Mouse (Mus musculus) gastrocnemius, postnatal 10 days (tissue): ENCODE data around the gene Ror1. TPM values are rescaled to one million over a fixed set of nuclear protein-coding genes. Genes with fewer than 3 reads are reported as not detected.

ENCODE experiments used
- DNase-seq: peaks from one replicate; pipeline ENCODE4 v3.0.0; 2021; ENCODE audit warnings: mixed read lengths
- total RNA-seq, 2 experiments: library from RNA; stranded (reverse); gene quantifications; 2 replicates each; pipeline ENCODE4 v1.2.3; 2021

The Ror1 gene
- total RNA-seq, 2 experiments from 2014 or later = 5.4 to 6.3 TPM

DNA sequence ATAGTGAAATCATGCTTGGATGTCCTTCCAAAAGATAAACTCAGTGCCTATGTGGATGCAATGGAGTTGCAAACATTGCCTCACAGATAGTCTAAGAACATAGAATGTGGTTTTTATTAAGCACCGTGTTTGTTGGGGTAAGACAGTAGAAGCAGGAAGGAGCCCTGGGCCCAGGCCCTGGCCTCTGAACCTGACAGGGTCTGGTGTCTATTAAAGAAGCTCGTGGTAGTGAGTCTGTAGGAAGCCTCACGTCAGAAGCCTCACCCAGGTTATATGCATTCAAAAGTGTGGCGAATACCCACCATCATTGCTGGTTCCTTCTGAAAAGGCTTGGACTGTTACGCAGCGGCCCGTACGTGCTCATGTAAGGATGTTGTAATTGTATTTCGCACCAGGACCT lies 157.8 kb downstream of the Ror1 start:
- no peak for DNase-seq

DNA sequence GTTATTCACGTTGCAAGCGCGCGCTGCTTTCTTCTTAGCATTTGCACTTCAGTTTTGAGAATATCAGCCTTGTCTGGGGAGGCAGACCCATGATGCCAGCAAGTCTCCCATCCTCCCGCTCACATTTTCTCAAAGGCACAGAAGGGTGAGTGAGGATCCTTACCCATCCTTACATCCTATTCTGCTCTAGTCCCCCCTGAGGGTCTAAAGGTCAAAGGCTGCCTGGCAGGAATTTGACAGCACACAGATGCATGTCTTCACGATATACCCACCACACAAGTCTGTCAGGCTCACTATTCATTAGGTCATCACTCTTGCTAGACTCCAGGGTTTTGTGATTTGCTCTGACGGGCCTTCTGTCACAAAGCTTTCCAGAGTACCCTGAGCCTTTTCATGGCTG lies 158.2 kb downstream of the Ror1 start:
- no peak for DNase-seq

DNA sequence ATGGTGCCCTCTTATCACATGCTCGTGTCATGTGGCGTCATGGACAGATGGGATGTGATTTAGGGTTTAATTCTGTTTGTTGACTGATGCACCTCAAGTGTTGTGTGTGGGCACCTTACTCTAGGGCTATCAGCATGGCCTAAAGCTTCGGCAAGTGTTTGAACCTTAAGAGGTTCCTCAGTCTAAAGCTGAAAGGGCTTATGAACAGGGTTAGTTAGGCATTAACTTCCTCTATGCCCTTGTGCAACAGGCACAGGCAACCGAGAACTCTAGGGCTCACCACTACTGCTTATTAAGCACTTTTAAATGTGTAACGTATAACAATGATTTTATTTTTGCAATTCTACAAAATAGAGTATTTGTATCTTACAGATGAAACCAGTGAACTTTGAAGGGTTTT lies 162.9 kb downstream of the Ror1 start:
- DNase-seq = no peak

DNA sequence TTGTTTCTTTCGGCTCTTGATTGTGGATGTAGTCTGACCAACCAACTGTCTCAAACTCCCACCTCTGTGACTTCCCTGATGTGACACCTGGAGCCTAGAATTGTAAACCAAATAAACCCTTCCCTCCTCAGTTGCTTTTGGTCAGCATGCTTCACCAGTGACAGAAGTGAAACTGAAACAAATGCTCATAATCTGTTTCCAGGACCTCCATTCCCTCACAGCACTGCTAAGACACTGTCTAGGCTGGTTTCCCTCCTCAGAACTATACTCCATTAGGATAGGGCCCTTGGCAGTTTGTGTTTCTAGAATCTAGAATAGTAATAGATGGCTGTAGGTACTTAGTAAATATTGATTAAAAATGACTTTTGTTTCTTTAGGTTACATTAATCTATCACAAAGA lies 168.3 kb downstream of the Ror1 start:
- DNase-seq = no peak

DNA sequence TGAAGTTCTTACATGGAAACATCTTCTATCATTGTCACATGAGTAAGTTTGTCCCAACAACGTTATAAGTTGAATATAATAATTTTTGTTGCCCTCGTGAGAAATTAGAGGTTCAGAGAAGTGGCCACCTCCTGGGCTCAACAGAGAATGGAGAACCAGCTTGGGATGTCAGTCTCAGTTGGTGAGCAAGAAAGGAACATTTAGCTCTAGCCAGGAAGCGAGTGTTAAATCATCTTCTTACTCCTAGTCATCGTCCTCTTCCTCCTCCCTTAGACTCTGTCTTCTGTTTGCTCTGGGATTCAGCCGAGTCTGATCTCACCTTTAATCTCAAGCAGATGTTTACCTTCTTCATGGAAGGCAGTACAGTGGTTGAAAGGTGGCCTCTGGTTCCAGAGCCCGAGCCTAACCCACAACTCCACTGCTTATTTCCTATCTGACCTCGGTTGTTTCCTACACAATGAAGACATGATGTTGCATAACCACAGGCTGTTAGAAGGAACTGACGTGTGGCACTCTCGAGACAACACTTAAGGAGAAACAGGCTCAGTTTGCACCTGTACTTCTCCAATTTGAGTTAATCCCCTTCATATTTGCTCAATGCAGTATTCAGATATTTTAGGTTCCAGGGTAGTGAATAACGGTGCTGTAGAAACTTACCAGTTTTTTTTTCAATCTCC lies 175.6 kb downstream of the Ror1 start:
- no peak for DNase-seq

DNA sequence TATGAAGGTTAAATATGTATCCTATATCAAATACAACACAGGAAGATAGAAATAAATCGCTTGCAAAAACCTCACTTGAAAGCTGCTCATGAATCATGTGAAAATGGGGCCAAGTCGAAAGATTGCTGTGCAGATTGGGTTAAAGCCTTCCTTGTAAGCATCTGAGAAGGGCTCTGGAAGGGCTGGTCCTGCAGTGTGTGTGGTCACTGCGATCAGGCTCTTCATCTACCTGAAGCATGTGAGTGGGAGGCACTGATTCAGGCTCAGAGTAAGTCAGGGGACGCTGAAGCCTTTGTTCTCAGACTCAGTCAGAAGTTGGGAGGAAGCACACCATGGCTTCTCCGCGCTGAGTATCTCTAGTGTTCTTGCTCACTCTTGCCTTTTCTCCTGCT lies 176.1 kb downstream of the Ror1 start:
- DNase-seq = no peak

DNA sequence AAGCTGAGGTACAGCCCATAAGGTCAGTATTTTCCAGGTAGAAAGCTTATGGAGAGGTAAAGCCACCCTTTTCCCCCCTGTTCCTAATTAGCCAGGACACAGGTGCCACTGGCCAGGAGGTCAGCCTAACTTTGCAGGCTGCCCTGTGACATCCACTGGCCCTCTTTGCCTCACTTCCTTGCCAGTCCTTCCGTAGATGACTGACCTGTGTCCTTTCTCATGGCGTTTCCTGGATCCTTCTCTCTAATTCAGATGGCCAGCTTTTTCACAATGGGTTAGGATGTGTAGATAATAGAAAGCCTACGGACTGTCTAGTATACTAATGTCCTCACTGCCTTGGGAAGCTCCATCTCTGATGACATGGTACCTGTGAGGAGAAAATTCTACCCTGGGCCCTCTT lies 177.8 kb downstream of the Ror1 start:
- DNase-seq = no peak

DNA sequence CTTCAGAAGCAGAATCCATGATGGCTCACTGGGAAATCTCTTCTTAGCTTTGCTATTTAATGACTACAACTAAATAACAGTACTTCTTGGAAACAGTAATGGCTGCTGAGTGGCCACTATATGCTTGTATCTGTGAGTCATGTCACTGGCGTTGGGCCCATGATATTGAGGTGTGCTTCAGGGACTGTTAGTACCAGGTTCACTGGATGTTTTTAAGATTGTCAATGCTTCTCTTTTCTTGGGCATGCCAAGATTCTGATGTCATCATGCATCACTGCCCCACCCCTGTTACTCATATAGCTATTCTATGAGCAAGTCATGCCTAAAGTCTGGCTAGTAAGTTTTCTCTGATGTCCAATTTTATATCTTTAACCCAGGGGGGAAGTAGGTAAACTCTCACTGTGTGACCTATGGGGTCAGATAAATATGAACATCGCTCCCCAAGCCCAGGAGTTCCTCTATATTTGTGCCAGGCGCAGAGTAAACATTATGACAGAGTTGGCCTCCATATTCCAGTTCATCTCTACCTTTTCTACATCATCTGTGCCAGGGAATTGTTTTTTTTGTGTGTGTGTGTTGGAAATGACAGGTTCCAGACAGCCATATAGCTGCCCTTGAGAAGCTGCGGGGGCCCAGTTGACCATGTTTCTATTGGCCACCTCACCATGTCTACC lies 178.4 kb downstream of the Ror1 start:
- DNase-seq = no peak

DNA sequence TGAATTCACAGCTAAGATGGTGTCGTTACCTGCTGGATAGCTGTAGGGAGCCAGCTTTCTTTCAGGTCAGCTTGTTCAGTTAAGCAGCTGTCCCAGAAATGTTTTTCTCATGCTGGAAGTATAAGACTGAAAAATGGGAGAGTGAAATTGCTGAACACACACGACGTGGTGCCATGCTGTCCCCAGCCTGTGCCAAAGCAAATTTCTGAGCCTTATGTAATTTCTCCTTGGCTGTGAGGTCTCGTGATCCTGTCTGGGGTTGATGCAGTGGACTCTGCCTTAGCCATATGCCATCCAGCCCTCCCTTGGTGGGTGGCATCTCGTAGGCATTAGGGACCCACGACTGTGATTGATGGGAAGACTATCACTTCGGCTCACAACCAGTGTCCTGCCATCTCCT lies 180.9 kb downstream of the Ror1 start:
- no peak for DNase-seq

DNA sequence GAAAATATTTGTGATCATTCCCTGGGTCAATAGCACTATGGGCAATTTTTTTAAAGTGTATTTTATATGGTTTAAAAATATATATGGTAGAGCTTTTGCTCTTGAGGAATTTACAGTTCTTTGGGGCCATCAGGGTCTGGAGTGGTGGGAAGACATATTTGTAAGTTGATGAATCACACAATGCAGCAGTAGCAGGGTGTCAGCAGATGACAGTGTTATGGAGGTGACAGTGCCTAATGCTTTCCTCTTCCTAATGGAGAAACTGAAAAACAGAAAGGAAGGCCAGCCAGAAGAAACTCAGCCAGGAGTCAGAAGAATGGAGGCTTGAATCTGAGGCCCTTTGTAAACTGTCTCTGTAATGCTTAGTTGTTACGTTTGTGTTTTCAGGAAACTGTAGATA lies 181.4 kb downstream of the Ror1 start:
- DNase-seq = no peak

DNA sequence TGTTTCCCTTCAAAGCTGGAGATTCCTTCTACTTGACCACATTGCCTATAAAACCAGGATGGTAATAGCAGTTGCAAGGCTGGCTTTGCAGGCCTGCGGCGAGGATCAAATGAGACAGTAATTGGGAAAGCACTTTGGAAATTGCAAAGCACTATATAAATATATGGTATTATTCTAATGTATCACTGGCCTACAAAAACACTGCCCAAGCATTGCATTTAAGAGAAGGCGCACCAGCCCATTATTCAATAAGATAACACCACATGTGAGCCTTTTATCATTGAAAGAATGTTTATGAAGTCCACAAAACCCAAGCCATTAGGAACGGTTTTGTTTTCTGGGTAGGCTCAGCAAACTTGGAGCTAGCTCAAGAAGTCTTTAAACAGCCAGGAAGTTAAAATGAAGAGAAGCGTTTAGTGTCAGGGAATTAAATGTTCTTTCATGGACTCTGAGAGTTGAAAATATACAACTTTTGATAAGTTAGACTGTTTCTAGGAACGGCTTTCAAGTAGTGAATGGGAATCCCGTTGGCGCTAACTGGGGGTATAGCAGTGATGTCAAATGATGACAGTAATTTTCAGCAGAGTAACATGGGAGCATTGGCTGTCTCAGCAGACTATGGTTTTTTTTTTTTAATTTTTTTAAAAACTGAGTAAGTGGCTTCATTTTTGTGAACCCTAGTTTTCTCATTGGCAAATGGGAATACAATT lies 187.7 kb downstream of the Ror1 start:
- no peak for DNase-seq

DNA sequence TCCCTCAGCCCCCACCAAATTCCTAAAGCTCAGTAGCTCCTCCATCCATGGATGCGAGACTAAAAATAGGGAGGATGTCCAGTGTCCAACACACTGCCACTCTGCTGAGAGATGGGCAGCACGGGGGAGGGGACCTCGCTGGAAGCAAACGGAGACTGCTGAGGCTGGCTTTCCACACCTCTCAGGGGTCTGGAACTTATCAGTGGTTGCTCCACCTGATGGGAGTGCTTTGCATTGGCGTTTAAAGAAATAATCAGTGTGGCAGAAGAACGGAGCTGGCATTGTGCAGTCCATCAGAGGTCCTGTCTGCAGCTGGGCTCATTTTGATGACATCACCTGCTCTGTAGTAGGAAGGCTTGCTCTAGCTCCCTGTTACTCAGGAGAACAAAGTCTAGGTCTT lies 188.9 kb downstream of the Ror1 start:
- DNase-seq = no peak

DNA sequence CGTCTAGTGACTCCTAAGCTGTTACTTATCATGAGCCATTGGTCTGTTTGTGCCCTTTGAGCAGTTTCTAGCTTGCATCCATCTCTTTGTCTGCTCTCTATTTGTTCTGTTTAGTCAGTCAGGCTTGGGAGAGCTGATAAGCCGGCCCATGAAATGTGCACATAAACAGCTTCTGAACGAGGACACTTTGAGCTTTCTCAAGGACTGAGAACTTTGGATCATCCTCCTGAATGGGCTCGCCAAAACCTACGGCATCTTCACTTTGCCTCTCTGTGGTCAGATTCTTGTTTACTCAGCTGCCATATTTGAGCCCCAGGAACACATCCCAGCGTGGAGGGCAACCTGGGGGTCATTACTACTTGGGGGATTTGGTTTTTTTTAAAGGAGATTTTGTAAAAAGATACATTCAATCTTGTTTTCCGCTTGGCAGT lies 190.5 kb downstream of the Ror1 start:
- DNase-seq = no peak

DNA sequence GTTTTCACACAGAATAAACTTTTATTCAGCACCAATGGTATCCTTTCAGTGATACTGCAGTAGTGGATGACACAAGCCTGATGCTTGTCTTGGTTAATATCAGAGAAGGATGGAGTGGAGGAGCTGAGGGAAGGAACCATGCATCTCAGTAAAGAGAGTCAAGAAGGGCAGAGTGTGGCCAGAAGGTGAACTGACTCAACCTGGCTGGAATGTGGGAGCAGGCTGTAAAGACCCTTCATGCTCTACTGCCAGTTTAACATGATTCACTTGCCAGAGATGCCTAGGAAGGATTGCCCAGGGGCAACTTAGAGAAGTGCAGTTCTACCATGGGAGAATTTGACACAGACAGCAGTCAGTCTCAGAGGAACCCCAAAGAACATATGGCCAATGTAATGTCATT lies 191.2 kb downstream of the Ror1 start:
- no peak for DNase-seq

DNA sequence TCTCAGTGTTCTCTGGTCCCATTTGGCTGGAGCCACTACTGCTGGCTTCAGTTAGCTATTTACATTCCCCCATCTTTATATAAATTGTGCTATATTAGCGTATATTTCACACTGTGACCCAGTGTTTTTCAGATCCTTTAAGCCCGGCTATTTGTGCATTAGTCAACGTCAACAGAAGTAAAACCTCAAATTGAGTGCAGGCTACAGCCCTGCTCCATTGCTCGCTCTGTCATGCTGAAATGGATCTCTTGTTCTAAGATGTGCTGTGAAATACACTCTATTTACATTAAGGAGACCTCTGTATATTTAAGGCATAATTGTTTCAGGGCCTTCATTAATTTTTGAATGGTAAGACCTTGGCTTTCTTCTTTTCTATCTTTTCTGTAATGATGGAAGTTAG lies 192.2 kb downstream of the Ror1 start:
- no peak for DNase-seq

DNA sequence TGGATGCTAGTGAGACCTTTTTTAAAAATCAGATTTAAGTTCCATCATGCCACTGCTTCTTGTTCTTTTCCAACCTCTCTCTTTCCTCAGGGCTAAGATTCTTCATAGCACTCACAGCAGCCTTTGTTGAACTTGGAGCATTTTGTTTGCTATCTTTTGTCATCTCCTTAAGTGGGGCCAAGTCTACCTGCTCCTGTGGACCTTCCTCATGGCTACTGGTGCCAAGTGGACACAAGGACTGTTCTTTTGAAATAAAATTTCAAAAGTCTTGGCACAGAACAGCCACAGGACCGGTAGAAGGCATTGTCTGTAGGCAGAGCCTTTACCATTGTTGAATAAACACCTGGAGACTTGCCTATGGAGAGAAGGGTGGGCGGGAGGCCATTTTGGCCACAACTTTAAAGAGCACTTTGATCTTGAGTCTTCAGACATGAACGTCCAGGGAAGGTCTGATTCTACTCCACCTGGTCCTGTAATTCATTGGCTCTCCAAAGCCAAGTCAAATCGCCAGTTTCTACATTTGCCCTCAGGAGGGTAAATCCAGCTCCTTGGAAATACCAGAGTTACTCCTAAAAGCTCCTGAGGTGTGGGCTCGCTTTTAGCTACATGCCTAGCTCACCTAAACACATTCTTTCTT lies 195.5 kb downstream of the Ror1 start:
- DNase-seq = no peak

DNA sequence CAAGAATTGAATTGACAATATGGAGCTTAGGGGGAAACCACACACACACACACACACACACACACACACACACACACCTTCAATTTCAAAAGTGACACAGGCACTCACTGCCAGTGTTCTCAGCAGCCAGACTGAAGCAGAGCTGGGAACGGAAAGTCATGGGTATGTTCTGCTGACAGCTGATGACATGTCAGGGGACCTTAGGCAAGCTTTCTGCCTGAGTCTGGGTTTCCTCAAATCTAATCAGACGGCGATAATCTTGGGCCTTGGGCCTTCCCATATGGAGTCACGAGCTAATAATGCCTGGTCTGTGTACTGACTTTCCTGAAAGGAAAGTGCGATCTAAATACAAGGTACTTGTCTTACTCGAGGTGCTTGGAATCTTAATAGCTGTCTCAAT lies 202.1 kb downstream of the Ror1 start:
- no peak for DNase-seq

DNA sequence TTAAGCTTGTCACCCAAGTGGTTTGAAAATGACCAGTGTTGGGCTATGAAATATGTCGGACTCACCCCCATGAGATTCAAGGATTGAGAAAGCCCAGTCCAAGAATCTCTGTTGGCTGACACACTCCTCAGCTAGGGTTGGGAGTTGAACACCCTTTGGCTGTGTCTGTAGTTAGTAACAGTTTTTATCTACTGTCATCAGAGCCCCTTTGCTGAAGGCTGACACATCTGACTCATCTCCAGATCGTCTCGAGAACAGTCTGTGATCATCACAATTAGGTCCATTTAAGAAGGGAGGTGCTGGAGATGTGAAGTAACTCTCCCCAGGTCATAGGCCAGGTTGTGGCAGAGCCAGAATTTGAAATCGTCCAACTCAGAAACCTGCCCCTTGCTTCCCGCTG lies 203.0 kb downstream of the Ror1 start:
- no peak for DNase-seq

DNA sequence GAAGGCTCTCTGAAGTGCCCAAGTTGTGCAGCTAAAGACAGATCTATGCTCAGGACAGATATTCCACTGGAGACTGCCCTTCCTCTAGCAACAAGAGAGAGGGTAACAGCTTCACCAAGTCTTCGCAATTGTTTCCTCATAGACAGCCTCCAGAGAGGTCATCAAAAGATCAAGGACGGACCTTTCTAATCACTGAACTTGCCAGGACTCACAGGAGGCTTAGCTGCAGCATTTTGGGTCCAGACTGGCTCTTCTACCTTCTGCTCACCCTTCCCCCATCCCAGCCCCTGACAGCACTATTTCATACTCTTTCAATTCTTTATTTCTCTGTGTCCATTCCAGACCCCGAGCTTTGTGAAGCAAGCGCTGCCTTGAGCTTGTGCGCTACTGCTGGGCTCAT lies 204.6 kb downstream of the Ror1 start:
- no peak for DNase-seq

DNA sequence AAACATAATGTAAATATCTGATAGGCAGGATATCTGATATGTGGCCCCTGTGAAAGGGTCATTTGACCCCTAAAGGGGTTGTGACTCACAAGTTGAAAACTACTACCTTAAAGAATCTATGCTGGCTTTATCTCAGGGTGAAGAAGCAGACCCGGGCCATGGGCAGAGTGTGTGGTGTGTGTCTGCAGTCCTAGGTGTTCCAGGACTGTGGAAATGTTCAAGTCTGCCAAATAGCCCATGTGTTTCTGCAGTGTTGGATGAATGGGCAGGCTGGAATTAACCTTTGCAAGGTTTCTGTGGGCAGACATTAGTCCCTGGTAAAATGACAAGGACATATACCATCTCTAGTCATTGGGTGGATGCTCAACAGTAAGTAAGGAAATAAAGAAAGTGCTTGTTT lies 205.8 kb downstream of the Ror1 start:
- DNase-seq = no peak

DNA sequence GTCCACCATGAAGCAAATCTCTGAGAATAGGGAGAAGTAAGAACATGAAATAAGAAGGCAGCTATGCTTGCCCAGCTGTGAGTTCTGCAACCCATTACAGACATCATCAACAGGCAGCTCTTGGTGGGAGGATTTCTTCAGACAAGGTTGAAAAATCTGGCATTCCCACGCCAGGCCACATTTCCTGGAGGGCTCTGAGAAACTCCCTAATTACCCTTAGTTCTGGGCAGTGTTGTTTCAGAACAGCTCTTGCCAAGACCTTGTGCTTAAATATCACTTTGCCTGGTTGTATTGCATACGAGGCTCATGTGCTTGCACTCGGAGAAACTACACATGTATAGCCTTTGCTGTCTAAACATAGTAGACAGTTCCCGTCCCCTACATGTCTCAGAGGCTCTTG lies 211.8 kb downstream of the Ror1 start:
- DNase-seq = no peak

DNA sequence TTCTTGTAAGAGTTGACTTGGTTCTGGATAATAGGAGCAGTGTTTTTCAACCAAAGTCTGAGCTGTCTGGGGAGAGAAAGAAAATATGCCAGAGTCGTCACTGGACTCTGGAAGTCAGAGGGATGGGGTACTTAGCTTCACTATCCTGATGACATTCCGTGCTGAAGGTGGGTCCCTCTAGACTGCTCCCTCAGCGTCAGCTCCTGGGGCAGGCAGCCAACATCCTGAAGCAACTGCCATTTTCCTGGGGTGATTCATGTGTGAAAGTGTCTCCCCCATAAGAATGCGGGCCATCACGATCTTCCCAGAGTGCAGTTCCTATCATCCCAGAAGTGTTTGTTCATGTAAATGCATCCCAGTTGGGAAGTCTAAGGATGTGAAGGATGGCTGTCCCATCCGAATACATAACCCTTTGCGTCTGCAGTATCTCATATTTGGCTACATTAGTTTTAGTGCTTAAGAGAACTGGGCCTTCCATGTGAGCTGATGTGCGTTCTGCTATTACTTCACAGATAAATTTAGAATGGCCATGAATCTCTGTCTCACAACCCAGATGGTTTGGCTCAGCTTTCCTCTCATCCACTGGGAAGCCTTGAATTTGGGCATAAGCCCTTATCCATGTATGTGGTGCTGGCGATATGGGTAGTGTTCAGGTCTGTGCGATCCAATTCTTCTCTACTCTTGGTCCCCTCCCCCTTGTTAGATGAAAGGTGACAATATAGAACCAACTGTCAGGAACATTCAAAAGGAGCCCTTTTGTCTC lies 216.4 kb downstream of the Ror1 start:
- DNase-seq = peak; percentile 26

DNA sequence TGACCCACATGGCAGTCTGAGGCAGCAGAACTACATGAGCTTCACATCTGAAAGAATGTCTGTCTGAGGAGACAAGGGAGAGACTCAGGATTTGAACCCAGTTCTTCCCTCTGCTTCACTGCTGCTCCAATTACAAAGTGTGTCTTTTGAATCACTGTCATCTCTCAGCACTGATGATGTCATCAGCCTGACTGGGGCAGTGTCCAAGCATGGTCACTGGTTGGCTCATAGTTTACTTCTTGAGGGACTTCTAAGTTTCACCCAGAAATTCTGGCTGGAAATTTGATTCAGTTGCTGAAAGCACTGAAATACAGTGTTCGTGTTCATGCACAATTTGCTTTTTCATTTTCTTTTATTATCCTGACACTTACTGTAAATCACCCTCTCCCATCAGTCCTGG lies 219.5 kb downstream of the Ror1 start:
- DNase-seq = peak; percentile 21
